ENCODE assay signal across 25 mouse cellular contexts in the genomic region with DNA sequence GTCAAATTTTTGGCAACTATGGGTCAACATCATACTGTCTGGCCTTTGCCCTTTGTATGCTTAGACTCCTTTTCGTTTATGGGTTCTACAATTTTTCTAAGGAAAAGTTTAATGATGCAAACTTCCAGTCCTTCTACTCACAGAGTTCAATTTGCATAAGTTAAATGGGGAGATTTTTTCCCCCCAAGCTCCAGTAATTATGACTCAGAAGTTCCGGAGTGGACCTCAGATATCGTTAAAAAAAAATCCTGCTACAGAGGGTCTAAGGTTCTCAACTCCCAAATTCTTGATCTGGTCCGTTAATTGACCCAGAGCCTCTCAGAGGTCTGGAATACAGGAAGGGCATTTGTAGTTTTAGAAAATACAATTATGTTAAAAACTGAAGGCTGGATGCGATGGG.
"Had no signal": no experiment of that assay in that cellular context is flagged by ENCODE, and none has a peak within 500 bp of the region (broad histone marks: within the 10 kb centered on the region; RNA-seq: fewer than 3 reads in every experiment).

No protein-coding gene starts in this region.

- H3K9me3 ChIP-seq: embryonic facial prominence, embryonic 10.5 days; embryonic facial prominence, embryonic 12.5 days; embryonic facial prominence, embryonic 13.5 days; embryonic facial prominence, embryonic 15.5 days; forebrain, embryonic 10.5 days; forebrain, embryonic 12.5 days; forebrain, embryonic 15.5 days; heart, embryonic 12.5 days had no signal

- H3K27ac ChIP-seq: embryonic facial prominence, embryonic 10.5 days; embryonic facial prominence, embryonic 12.5 days; embryonic facial prominence, embryonic 13.5 days; embryonic facial prominence, embryonic 15.5 days; forebrain, embryonic 10.5 days; forebrain, embryonic 12.5 days; forebrain, embryonic 15.5 days; gastrocnemius, adult 2 months had no signal

- H3K9ac ChIP-seq: embryonic facial prominence, embryonic 12.5 days; embryonic facial prominence, embryonic 13.5 days; embryonic facial prominence, embryonic 15.5 days; forebrain, embryonic 12.5 days; forebrain, embryonic 15.5 days; forebrain, postnatal 0 days; heart, embryonic 12.5 days had no signal

- H3K4me2 ChIP-seq: embryonic facial prominence, embryonic 12.5 days; embryonic facial prominence, embryonic 13.5 days; embryonic facial prominence, embryonic 15.5 days; forebrain, embryonic 12.5 days; forebrain, embryonic 15.5 days; heart, embryonic 11.5 days; heart, embryonic 12.5 days had no signal

- ATAC-seq: forebrain, embryonic 14.5 days; forebrain, embryonic 15.5 days; forebrain, embryonic 16.5 days; forebrain, postnatal 0 days had no signal

- H3K4me1 ChIP-seq: embryonic facial prominence, embryonic 10.5 days; embryonic facial prominence, embryonic 12.5 days; embryonic facial prominence, embryonic 13.5 days; embryonic facial prominence, embryonic 15.5 days; forebrain, embryonic 10.5 days; forebrain, embryonic 12.5 days; heart, embryonic 12.5 days had no signal

- H3K4me3 ChIP-seq: embryonic facial prominence, embryonic 10.5 days; embryonic facial prominence, embryonic 12.5 days; embryonic facial prominence, embryonic 13.5 days; embryonic facial prominence, embryonic 15.5 days; erythroblast, embryonic 14.5 days; forebrain, embryonic 10.5 days; forebrain, embryonic 12.5 days; forebrain, embryonic 15.5 days; gastrocnemius, adult 2 months; heart, embryonic 12.5 days had no signal

- H3K27me3 ChIP-seq: embryonic facial prominence, embryonic 12.5 days; embryonic facial prominence, embryonic 15.5 days; forebrain, embryonic 12.5 days; forebrain, embryonic 15.5 days; heart, embryonic 12.5 days had no signal

- H3K36me3 ChIP-seq: embryonic facial prominence, embryonic 10.5 days; embryonic facial prominence, embryonic 12.5 days; embryonic facial prominence, embryonic 13.5 days; embryonic facial prominence, embryonic 15.5 days; forebrain, embryonic 10.5 days; forebrain, embryonic 12.5 days; forebrain, embryonic 15.5 days; heart, embryonic 12.5 days had no signal

- DNase-seq: cerebellum, adult 9-11 months; cerebellum, postnatal 10 days; cerebellum, postnatal 14 days; cerebellum, postnatal 25 days; cerebellum, postnatal 36 days; embryo, embryonic 11 days; forebrain, postnatal 0 days; gastrocnemius, adult 2 months; gastrocnemius, postnatal 10 days; gastrocnemius, postnatal 14 days; gastrocnemius, postnatal 25 days; gastrocnemius, postnatal 36 days; heart, adult 18-20 months had no signal
